Mouse (Mus musculus) gastrocnemius, postnatal 10 days (tissue): ENCODE data around the gene Ilk. TPM values are rescaled to one million over a fixed set of nuclear protein-coding genes. Genes with fewer than 3 reads are reported as not detected.
"Not testable (repeated sequence)": the region's sequence is repeated elsewhere in the genome, so short reads cannot be mapped to it uniquely, and the experiment has no call there.

Source experiments
- DNase-seq: peaks from one replicate; pipeline ENCODE4 v3.0.0; 2021; ENCODE audit warnings: mixed read lengths
- long read RNA-seq, 2 experiments: library from polyadenylated mRNA; stranded (forward); transcript quantifications; one replicate each; pipeline ENCODE4 v2.0.0; 2021
- total RNA-seq, 2 experiments: library from RNA; stranded (reverse); gene quantifications; 2 replicates each; pipeline ENCODE4 v1.2.3; 2021

The Ilk gene
- total RNA-seq = 100 to 1,000 TPM; 107 to 128 TPM
- long read RNA-seq, experiment 1, transcript Ilk-201 (13 exons, 1,795 nt) = major isoform, 99 of 140 reads
- long read RNA-seq, experiment 1, partial matches to known transcripts = 25 of 140 reads
- long read RNA-seq, experiment 1, other reads (novel, unspliced or antisense) = 12 of 140 reads
- long read RNA-seq, experiment 2, transcript Ilk-201 (13 exons, 1,795 nt) = major isoform, 123 of 149 reads
- long read RNA-seq, experiment 2, transcript Ilk-212 (13 exons, 1,749 nt) = minor isoform, 6 of 149 reads
- long read RNA-seq, experiment 2, partial matches to known transcripts = 13 of 149 reads
- long read RNA-seq, experiment 2, other reads (novel, unspliced or antisense) = 7 of 149 reads

DNA sequence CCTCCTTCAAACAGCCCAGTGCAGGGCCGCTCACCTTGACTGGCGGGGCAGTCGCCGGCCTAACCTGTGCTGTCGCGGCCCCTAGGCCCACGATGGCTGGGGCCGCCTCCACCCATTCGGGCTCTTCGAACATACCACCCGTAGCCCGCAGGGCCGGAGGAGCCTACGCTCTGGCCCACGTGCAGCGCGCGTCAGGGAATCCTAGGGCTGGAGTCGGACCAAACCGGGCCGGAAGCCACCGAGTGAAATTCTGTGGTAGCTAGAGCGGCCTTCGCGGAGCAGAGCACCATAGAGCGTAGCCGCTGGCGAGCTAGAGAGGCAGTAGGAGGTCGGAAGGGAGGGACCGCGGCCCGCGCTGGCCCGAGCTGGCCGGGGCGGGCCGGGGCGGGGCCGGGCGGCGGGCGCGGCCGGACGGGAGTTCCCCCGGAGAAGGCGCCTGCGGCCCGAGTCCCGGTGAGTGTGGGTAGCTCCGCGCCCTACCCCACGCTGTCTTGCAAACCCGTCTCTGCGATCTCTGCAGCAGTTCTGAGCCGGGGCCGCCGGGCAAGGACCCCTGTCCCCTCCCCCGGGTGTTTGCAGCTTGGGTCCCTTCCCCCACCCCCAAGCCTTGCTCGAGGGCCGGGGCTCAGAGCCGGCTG is at the start of gene Ilk:
Gene Ilk, plus strand, starts transcription at position 329 of the 638 bp plus-strand sequence.
- DNase-seq = peak; percentile 92

DNA sequence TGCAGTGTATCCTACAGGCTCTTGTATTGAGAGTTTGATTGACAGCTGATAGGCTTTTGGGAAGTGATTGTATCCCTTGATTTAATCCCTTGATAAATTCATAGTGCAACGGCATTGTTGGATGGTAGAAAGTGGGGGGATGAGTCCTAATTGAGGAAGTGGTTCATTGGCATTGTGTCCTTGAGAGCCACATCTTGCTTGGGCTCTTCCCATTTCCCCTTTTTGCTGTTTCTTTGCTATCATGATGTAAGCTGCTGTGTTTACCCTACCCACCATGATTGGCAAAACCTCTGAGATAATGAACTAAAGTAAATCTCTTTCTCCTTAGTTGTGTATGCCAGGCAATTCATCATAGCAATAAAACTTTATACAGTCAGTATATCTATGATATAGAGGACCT is 45.5 kb upstream of the Ilk start:
- DNase-seq = no peak

DNA sequence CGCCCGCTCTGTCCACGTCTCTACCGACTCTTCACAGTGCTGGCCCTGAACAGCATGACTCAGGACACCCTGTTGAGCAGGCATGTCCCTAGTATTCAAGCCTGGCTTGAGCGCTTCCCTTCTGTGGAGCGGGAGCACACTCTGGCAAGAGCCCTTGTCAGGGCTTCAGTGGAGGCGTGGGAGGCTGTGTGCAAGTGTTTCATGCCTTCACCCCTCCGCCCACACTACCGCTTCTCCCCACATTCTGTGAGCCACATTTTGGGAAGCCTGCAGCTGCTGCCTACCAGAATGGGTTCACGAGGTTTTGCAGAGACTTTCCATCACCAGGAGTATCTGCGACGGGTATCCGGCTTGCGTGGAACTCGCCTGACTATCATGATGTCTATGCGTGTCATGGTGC is 33.2 kb upstream of the Ilk start:
- no peak for DNase-seq

DNA sequence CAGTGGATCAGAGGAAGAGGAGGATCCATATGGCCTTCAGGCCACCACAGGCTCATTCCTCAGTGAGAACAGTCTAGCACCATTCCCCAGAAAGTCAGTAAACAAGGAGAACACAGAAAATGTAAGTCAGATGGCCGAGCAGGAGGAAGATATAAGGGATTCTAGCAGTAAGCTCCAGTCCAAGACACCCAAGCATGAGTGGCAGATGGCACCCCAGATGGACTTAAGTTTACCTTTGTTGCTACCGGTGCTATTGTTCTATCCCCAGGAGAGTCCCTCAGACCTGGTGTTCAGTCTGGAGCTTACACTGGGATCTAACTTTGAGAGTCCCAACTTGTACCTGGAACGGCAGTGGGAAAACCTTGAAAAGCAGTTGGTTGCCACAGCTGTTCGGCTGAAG is 32.6 kb upstream of the Ilk start:
- no peak for DNase-seq

DNA sequence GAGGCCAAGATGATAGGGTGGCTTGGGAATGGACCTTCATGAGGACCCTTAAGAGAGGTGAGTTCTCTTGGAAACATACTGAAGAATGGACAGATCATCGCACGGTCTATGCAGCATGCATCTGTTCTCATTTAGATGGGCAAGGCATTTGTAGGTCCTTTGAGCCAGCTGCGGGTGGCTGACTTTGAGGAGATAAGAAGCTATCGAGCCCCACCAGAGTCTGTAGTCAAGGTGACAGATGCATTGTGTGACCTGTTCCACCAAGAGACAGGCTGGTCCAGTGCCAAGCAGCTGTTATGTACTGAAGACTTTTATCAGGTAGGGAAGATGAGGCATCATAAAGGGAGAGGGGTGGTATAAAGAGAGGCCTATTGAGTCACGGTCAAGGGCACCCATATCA is 27.7 kb upstream of the Ilk start:
- no peak for DNase-seq

DNA sequence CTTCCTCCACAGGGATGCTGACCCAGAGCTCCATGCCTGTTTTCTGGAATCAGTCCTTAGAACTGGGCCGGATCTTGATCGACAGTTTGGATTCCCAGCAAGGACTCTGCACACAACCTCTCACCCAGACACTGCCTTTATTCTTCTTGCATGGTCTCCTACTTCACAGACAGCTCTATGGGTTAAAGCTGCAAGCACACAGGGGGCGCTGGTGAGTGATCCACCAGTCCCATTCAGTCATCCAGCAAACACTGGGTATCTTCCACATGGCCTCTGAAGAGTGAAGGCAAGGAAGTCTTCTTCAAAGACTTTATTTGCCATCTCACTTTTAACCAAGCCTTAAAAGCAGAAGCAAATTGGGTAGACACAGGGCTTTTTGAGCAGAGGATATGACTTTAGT is 21.0 kb upstream of the Ilk start:
- no peak for DNase-seq

DNA sequence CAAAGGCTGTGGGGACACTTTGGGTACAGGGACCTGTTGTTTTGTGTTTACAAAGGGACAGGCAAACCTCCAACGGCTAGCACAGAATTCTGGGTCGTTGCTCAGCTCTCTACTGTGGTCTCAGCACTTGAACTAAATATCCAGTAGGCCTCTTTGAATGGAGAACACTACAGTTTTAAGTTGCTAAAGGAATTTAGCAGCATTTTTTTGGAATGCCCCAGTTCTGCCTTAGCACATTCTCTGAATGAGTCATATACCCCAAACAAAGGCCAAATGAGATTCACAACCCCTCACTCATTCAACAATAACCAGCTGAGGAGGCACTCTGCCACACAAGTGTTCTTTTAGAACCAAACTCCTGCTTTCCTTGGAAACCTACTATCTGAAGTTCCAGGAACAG is 14.5 kb upstream of the Ilk start:
- no peak for DNase-seq

DNA sequence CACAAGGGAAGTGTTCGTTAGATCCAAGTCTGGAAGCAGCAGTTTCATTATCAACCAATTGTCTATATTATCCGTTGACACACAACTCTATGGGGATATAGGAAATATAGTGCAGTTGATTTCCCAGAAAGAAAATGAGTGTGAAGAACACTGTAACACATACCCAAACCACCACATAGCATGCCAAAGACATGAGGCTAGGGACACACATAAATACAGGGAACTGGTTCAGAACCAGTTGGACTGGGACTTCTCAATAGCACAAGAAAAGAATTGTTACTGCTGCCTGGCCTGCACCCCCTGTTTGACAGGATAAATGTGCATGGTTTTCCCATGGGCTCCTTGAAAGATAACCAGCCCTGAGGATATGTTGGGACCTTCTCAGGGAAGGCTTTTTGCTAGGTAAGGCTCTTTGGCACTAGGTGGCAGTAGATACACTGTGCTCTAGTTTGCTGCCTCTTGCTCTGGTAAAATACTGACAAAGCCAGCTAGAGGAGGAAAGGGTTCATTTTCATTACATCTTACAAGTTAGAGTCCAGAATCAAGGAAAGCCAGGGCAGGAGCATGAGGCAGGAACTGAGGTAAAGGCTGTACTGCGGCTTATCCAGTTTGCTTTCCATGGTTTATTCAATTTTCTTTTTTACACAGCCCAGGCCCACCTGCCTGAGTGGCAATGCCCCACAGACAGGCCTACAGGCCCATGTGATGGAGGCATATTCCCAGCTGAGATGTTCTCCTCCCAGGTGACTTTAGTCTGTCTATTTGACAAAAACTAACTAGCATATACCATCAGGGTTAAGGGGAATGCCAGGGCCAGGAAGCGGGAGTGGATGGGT is 10.0 kb upstream of the Ilk start:
- peak; percentile 9 for DNase-seq

DNA sequence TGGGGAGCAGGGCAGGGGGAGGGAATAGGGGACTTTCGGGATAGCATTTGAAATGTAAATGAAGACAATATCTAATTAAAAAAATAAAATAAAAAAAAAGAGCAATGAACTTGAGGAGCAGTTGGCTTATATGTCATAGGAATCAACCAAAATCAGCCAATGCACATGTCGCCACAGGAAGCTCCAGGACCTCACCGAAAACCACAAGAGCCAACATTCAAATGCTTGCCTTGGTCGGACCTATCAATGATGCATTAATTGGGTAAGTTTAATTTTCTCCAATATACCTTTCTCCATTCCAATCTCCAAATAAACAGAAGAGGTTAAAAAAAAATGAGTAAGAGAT is 9.4 kb upstream of the Ilk start:
- no peak for DNase-seq

DNA sequence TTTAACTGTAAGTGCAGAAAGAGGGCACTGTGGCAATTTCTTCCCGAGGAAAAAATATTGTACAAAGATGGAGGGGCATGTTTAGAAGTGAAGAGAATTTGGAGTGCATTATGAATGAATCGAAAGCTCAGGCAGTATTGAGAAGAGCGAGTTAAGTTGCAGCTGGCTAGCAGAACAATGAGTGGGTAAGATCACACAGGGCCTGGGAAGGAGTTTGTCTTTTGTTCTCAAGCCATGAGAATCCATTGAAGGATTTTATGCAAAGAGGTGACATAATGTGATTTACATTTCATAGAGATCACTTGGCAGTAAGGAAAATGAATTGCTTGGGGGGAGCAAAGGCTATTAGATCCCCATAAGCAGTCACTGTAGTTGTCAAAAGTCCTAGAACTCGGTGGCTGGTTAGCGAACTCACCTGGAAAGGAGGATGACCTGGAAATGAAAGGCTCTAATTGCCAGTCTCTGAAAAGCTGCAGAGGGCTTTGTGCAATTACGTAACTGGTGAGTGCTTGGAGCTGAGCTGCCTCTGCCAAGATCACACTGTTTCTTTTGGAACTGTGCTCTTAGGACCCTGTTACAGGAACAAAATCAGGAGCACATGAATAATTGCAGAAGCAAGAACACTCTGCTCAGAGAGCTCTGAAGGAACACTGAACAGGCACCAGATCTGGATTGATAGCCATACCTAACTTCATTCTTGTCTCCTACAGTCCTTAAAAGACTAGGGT is 7.5 kb upstream of the Ilk start:
- DNase-seq = no peak

DNA sequence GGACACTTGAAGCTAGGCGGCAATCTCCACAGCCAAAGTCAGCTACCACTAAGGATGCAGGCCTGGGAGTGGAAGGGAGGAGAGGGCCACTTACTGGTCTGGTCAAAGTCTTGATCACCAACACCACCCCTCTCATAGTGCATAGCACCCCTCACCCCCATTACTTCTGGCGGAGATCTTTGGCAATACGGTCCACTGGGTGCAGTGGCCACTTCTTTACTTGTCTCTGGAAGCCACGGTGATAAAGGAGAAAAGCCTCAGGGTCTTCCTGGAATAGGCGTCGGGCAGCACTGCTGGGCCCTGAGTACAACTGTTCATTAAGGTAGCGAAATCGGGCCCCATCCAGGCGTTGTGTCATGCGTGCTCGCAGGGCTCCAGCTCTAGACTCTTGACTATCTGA is 2.6 kb upstream of the Ilk start:
- peak; percentile 2 for DNase-seq

DNA sequence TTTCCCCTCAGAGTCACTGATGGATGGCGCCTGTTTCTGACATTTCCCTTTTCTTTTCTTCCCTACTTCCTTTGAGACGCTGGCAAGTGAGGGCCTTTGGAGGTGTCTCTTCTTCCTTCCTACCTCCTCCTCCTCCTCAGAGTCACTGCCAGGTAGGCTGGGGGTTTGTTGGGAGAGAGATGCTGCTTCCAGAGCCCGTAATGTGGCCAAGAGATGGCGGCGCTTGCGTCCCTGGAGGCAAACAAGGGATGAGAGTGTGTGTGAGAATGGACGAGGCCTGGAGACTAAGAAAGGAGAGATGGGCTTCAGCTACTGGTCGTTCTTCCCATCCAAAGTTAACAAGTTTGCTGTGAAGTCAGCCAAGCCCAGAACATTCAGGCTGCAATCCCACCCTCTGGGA is 1.6 kb upstream of the Ilk start:
- DNase-seq = peak; percentile 3

DNA sequence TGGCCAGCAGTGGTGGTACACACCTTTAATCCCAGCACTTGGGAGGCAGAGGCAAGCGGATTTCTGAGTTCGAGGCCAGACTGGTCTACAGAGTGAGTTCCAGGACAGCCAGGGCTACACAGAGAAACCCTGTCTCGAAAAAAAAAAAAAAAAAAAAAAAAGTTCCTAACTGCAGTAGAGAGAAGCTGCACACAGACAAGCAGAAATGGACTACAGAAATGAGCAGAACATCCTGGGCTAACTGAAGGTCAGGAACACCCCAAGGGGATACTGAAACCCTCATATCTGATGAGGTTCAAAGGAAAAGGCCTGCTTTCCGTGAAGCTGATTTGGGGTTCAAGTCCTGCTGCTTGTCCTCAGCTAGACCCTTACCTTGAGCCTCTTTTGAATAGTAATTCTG is 928 bp upstream of the Ilk start:
- DNase-seq = not testable (repeated sequence)

DNA sequence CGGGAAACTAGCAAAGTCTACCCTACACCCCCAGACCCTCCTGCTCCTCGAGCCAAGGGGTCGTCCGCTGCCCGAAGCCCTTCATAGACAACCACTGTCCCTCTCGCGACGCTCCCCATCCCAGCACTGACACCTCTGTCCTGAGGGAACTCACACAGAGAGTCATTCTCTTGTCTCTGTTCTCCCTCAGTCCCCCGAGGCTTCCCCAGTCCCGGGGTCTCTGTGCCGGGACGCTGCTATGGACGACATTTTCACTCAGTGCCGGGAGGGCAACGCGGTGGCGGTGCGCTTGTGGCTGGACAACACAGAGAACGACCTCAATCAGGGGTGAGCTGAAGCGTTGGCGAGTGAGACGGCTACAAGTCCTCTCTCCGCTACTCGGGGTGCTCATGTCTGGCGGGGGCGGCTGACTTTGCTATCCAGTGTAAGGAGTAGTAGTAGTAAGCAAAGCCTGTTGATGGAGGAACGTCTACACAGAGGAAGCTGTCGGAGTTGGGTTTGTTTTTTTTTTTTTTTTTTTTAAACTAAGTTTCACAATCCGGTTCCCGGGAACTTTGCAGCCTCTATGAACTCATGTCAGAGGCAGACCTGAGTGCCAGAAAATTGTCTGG is 624 bp downstream of the Ilk start, which contains the start of gene Rrp8:
Gene Rrp8, minus strand, starts transcription at position 475 of the 611 bp plus-strand sequence.
- peak; percentile 39 for DNase-seq

DNA sequence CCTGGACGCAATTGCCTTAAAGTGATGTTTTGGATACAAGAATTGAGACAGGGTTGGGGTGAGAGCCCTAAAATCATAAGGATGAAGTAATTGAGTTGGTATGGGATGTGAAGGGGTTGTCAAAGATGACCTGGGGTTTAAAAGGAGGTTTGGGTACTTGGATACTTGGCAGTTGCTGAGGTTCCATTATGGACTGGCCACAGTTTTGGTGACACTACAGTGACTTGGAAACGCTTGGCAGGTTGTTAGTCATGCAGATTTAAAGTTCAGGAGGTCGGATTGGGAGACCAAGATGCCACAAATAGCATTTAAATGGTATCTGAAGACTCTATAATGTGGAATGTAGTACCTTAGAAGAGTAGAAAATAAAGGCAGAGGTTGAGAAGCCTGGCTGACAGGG is 1.3 kb downstream of the Ilk start:
- no peak for DNase-seq

DNA sequence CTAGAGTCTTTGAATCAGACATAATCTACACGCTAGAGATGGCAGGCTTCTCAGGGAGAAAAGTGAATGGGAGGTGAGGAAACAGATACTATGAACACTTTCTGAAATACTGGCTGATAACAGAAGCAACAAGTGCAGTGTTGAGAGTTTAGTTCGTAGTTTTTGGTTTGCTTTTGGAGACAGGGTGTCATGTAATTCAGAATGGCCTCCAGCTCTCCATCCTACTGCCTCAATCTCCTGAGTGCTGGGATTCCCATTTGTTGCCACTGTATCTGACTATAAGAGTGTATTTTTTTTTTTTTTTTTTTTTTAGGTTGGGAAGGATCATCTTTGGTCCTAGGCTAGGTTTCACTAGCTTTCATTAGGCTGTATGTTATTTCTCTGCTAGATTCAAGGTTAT is 1.9 kb downstream of the Ilk start:
- no peak for DNase-seq

DNA sequence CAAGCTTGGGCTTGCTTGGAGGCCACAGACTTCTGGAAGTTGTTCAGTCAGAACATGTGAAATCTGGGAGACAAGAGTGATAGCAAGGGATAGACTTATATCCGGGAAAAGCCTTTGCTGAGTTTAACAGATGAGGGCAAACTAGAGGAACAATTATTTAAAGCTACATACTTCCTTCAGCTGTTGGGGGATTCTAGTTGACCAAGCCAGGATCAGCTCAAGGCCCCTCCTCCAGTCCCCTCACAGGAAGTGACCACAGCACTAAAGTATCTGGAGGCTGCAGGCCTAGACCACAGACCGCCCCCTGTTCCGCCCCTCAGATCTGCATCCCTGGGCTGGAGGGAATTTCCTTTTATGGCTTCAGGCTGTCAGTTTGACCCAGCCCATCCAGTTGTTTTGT is 2.6 kb downstream of the Ilk start:
- DNase-seq = peak; percentile 28

DNA sequence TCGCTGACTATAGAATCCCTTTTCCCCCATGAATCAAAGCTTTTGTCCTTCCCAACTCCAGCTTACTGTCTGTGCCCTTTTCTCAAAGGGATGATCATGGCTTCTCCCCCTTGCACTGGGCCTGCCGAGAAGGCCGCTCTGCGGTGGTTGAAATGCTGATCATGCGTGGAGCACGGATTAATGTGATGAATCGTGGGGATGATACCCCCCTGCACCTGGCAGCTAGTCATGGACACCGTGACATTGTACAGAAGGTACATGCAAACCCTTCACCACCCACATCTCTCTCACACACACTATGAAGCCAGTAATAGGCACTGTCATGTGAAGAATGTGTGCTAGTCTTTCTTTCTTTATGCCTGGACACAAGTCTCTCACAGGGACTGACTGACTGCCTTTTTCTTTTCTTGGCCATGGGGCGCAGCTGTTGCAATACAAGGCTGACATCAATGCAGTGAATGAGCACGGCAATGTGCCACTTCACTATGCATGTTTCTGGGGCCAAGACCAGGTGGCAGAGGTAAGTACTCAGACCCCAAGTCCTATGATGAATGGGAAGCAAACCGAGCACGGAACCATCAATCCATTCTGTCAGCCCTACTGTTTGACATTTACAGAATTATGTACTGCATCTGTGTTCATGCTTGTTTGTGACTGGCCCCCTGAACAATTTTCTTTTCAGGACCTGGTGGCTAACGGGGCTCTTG is 3.9 kb downstream of the Ilk start:
- DNase-seq = peak; percentile 3

DNA sequence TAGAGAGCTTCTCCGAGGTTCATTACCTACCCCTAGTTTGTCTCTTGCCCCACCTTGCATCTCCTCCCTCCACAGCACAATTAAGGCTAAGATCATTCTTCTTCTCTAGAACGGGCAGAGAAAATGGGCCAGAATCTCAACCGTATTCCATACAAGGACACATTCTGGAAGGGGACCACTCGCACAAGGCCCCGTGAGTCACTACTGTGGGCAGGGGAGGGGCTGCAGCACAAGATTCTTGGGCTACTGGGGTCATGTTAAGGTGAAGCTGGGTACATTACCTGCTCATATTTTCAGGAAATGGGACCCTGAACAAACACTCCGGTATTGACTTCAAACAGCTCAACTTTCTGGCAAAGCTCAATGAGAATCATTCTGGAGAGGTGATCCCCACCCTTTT is 4.5 kb downstream of the Ilk start:
- DNase-seq = peak; percentile 2

DNA sequence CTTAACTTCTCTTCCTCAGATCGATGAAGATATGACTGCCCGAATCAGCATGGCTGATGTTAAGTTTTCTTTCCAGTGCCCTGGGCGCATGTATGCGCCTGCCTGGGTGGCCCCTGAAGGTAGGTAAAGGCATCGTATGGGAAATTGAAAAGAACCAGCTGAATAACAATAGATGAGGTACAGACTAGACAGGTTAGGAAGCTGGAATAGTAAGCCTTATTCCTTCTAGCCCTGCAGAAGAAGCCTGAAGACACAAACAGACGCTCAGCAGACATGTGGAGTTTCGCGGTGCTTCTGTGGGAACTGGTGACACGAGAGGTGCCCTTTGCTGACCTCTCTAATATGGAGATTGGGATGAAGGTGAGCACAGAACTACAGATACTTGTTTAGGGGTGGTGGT is 5.6 kb downstream of the Ilk start:
- DNase-seq = peak; percentile 1

DNA sequence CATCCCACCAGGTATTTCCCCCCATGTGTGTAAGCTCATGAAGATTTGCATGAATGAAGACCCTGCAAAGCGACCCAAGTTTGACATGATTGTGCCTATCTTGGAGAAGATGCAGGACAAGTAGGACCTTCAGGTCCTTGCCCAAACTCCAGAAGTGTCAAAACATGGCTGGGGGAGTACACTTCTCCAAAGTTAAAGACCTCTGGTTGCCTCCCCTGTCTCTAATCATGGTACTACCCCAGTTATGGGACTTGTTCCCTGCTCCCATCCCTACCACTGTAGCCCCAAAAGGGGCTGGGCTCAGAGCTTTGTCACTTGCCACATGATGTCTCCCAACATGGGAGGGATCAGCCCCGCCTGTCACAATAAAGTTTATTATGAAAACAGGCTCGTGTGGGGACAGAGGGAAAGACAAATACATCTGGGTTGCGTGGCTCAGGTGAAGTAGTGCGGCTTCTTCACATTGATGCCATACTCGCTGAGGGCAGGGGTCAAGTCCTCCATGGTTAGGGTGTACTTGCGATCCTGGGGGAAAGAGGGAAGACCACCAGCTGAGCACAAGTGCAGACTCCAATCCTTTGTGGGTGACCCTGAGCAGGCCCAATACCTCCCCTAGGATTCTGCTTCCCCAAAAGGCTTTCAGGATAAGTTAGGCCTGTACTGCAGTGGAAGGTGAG is 6.3 kb downstream of the Ilk start:
- DNase-seq = not testable (repeated sequence)
